Mouse (Mus musculus) R1 (cell line): Measurements from ENCODE around the gene Stfa3.
"Not testable (repeated sequence)": the region's sequence is repeated elsewhere in the genome, so short reads cannot be mapped to it uniquely, and the experiment has no call there.

Experiments used
- DNase-seq: peaks from one replicate; pipeline ENCODE4 v3.0.0-alpha.2; 2018; ENCODE audit warnings: low read depth, low spot score

The Stfa3 gene

GRCm38 (mm10) chr16:36455342-36455802, at the start of gene Stfa3:
Gene Stfa3 (minus strand): TSS chr16:36455392.
- no peak for DNase-seq

GRCm38 (mm10) chr16:36502286-36502685, 47.1 kb upstream of the Stfa3 start:
- peak; percentile 44 for DNase-seq

- no peak for DNase-seq
Observed at GRCm38 (mm10) chr16:36492420-36492819, 37.2 kb upstream of the Stfa3 start.

- DNase-seq: peak; percentile 44
Observed at GRCm38 (mm10) chr16:36476866-36477265, 21.7 kb upstream of the Stfa3 start.

GRCm38 (mm10) chr16:36475530-36475929, 20.3 kb upstream of the Stfa3 start:
- no peak for DNase-seq

GRCm38 (mm10) chr16:36474849-36475248, 19.7 kb upstream of the Stfa3 start:
- no peak for DNase-seq

GRCm38 (mm10) chr16:36473217-36474216, 18.3 kb upstream of the Stfa3 start:
- DNase-seq: no peak

GRCm38 (mm10) chr16:36471066-36471633, 16.0 kb upstream of the Stfa3 start:
- no peak for DNase-seq

GRCm38 (mm10) chr16:36469955-36470478, 14.8 kb upstream of the Stfa3 start:
- peak; percentile 81 for DNase-seq

- no peak for DNase-seq
Observed at GRCm38 (mm10) chr16:36469367-36469766, 14.2 kb upstream of the Stfa3 start.

GRCm38 (mm10) chr16:36468862-36469261, 13.7 kb upstream of the Stfa3 start:
- peak; percentile 86 for DNase-seq

- no peak for DNase-seq
Observed at GRCm38 (mm10) chr16:36467936-36468335, 12.7 kb upstream of the Stfa3 start.

GRCm38 (mm10) chr16:36465436-36465835, 10.2 kb upstream of the Stfa3 start:
- no peak for DNase-seq

GRCm38 (mm10) chr16:36464076-36464475, 8.9 kb upstream of the Stfa3 start:
- no peak for DNase-seq

- DNase-seq: no peak
Observed at GRCm38 (mm10) chr16:36460426-36460825, 5.2 kb upstream of the Stfa3 start.

- not testable (repeated sequence) for DNase-seq
Observed at GRCm38 (mm10) chr16:36420979-36421378, 34.2 kb downstream of the Stfa3 start.

GRCm38 (mm10) chr16:36408357-36408756, 46.8 kb downstream of the Stfa3 start, which contains the start of gene Stfa2:
Gene Stfa2 (minus strand): TSS chr16:36408457.
- DNase-seq: no peak
